Mouse (Mus musculus): ENCODE data around the gene Olfr1417. TPM values are rescaled to one million over a fixed set of nuclear protein-coding genes. Genes with fewer than 3 reads are reported as not detected.
A peak's percentile ranks its signal among the peaks of the same experiment; 100 is the strongest.

The Olfr1417 gene
- total and polyA plus RNA-seq, 2 experiments from 2014 or later: not detected

- DNase-seq (ENCODE audit: low spot score) (no peak), ATAC-seq (ENCODE audit: insufficient read depth, low read depth) (no peak)
- whole genome bisulfite sequencing: 60% methylated on average over 6 of the region's 6 CpGs
- H3K9me3 ChIP-seq (replicated peaks; ENCODE audit: control insufficient read depth, low read length): no peaks in the 10 kb centered on the region
- H3K27me3 ChIP-seq (ENCODE audit: control insufficient read depth, insufficient read depth, low read length): no peaks in the 10 kb centered on the region
- no peak overlapping the region for H3K4me3 ChIP-seq (ENCODE audit: low read depth, low read length)
- TF ChIP-seq EP300 (IDR thresholded peaks at IDR 0.05; ENCODE audit: low read depth): no peak
- no peak for TF ChIP-seq CTCF (IDR thresholded peaks at IDR 0.05; ENCODE audit: low read depth)
- no peaks in the 10 kb centered on the region for H3K4me1 ChIP-seq (ENCODE audit: control insufficient read depth, insufficient read depth)
- H3K9ac ChIP-seq (replicated peaks; ENCODE audit: low read depth, low read length): no peak overlapping the region
- H3K4me2 ChIP-seq (ENCODE audit: low read depth, low read length): no peak overlapping the region
- no peaks in the 10 kb centered on the region for H3K36me3 ChIP-seq (replicated peaks; ENCODE audit: control insufficient read depth, insufficient read depth, low read length)
- no peak overlapping the region for H3K27ac ChIP-seq (ENCODE audit: low read depth)
These were observed 17.5 kb upstream of the Olfr1417 start for GRCm38 (mm10) chr19:11856506-11856905.

DNA sequence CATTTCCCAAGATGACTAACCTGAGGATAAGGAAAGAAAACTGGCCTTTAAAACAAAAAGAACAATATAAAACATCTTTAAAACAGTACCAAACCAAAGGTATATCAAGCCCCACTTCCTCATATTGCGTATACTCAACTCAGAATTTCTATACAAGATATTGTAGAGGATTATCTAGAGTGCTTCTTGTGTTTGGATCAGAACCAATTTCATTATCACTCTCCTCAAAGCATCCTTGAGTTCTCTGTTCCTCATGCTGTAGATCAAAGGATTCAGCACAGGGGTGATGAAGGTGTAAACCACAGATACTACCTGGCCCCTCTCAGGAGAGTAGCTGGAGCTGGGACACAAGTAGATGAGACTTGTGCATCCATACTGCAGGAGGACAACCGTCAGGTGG is 15.8 kb upstream of the Olfr1417 start:
- no peak for DNase-seq (ENCODE audit: low spot score)
- no peak for ATAC-seq (ENCODE audit: insufficient read depth, low read depth)
- Histone ChIP-seq H3K9ac (replicated peaks; ENCODE audit: low read depth, low read length) (no peak overlapping the region), H3K9me3 (replicated peaks; ENCODE audit: control insufficient read depth, low read length) (no peaks in the 10 kb centered on the region), H3K27ac (ENCODE audit: low read depth) (no peak overlapping the region), H3K27me3 (ENCODE audit: control insufficient read depth, insufficient read depth, low read length) (no peaks in the 10 kb centered on the region), H3K36me3 (replicated peaks; ENCODE audit: control insufficient read depth, insufficient read depth, low read length) (no peaks in the 10 kb centered on the region), H3K4me1 (ENCODE audit: control insufficient read depth, insufficient read depth) (no peaks in the 10 kb centered on the region), H3K4me2 (ENCODE audit: low read depth, low read length) (no peak overlapping the region), H3K4me3 (ENCODE audit: low read depth, low read length) (no peak overlapping the region)
- 76% methylated on average over 2 of the region's 2 CpGs for WGBS
- no peak for TF ChIP-seq CTCF (IDR thresholded peaks at IDR 0.05; ENCODE audit: low read depth)
- TF ChIP-seq EP300 (IDR thresholded peaks at IDR 0.05; ENCODE audit: low read depth): no peak

DNA sequence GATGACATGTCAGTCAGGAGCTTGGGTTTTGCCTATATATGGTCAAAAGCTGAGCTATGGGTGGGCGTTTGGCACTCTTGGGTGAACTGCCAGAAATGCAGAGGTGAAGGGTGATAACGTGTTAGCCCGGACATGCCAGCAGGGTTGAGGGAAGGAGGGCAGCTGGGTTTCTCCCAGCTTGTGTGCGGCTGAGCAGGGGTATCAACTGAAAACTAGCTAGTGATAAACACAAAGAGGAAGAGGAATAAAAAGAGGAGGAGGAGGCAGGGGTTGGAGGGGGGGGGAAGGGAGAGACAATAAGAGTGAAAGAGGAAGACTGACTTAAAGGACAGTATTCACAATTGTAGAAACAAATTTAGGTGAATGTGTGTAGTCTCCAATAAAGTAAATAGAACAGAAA is 13.6 kb upstream of the Olfr1417 start:
- no peaks in the 10 kb centered on the region for H3K27me3 ChIP-seq (ENCODE audit: control insufficient read depth, insufficient read depth, low read length)
- no peak overlapping the region for H3K9ac ChIP-seq (replicated peaks; ENCODE audit: low read depth, low read length)
- H3K4me3 ChIP-seq (ENCODE audit: low read depth, low read length): no peak overlapping the region
- TF ChIP-seq EP300 (IDR thresholded peaks at IDR 0.05; ENCODE audit: low read depth) (no peak), CTCF (IDR thresholded peaks at IDR 0.05; ENCODE audit: low read depth) (no peak)
- no peak overlapping the region for H3K4me2 ChIP-seq (ENCODE audit: low read depth, low read length)
- no peaks in the 10 kb centered on the region for H3K9me3 ChIP-seq (replicated peaks; ENCODE audit: control insufficient read depth, low read length)
- H3K36me3 ChIP-seq (replicated peaks; ENCODE audit: control insufficient read depth, insufficient read depth, low read length): no peaks in the 10 kb centered on the region
- 16% methylated on average over 4 of the region's 4 CpGs for WGBS
- no peaks in the 10 kb centered on the region for H3K4me1 ChIP-seq (ENCODE audit: control insufficient read depth, insufficient read depth)
- H3K27ac ChIP-seq (ENCODE audit: low read depth): no peak overlapping the region
- DNase-seq (ENCODE audit: low spot score) (no peak), ATAC-seq (ENCODE audit: insufficient read depth, low read depth) (no peak)

- WGBS: 69% methylated on average over 4 of the region's 4 CpGs
- no peak for ATAC-seq (ENCODE audit: insufficient read depth, low read depth)
- no peak for DNase-seq (ENCODE audit: low spot score)
These were observed 7.3 kb upstream of the Olfr1417 start for GRCm38 (mm10) chr19:11846333-11846732.

GRCm38 (mm10) chr19:11823346-11824065 is 15.5 kb downstream of the Olfr1417 start:
- 55% methylated on average over 4 of the region's 4 CpGs for WGBS
- no peak for TF ChIP-seq CTCF (IDR thresholded peaks at IDR 0.05; ENCODE audit: low read depth)
- no peak for TF ChIP-seq EP300 (IDR thresholded peaks at IDR 0.05; ENCODE audit: low read depth)
- Histone ChIP-seq H3K9me3 (replicated peaks; ENCODE audit: control insufficient read depth, low read length) (no peaks in the 10 kb centered on the region), H3K4me1 (ENCODE audit: control insufficient read depth, insufficient read depth) (peaks cover 6% of the 10 kb centered on the region; the same call in 1 of the 2 replicates), H3K9ac (replicated peaks; ENCODE audit: low read depth, low read length) (no peak overlapping the region), H3K27me3 (ENCODE audit: control insufficient read depth, insufficient read depth, low read length) (no peaks in the 10 kb centered on the region), H3K36me3 (replicated peaks; ENCODE audit: control insufficient read depth, insufficient read depth, low read length) (no peaks in the 10 kb centered on the region), H3K4me2 (ENCODE audit: low read depth, low read length) (no peak overlapping the region), H3K27ac (ENCODE audit: low read depth) (no peak overlapping the region), H3K4me3 (ENCODE audit: low read depth, low read length) (no peak overlapping the region)
- ATAC-seq (ENCODE audit: insufficient read depth, low read depth) (no peak), DNase-seq (ENCODE audit: low spot score) (no peak)

More at GRCm38 (mm10) chr19:11846333-11846732, 7.3 kb upstream of the Olfr1417 start:
- TF ChIP-seq EP300 (IDR thresholded peaks at IDR 0.05; ENCODE audit: low read depth) (no peak), CTCF (IDR thresholded peaks at IDR 0.05; ENCODE audit: low read depth) (no peak)
- H3K4me3 ChIP-seq (ENCODE audit: low read depth, low read length): no peak overlapping the region
- H3K4me2 ChIP-seq (ENCODE audit: low read depth, low read length): no peak overlapping the region
- no peaks in the 10 kb centered on the region for H3K36me3 ChIP-seq (replicated peaks; ENCODE audit: control insufficient read depth, insufficient read depth, low read length)
- H3K27ac ChIP-seq (ENCODE audit: low read depth): no peak overlapping the region
- no peak overlapping the region for H3K9ac ChIP-seq (replicated peaks; ENCODE audit: low read depth, low read length)
- H3K27me3 ChIP-seq (ENCODE audit: control insufficient read depth, insufficient read depth, low read length): no peaks in the 10 kb centered on the region
- H3K9me3 ChIP-seq (replicated peaks; ENCODE audit: control insufficient read depth, low read length): no peaks in the 10 kb centered on the region
- no peaks in the 10 kb centered on the region for H3K4me1 ChIP-seq (ENCODE audit: control insufficient read depth, insufficient read depth)

DNA sequence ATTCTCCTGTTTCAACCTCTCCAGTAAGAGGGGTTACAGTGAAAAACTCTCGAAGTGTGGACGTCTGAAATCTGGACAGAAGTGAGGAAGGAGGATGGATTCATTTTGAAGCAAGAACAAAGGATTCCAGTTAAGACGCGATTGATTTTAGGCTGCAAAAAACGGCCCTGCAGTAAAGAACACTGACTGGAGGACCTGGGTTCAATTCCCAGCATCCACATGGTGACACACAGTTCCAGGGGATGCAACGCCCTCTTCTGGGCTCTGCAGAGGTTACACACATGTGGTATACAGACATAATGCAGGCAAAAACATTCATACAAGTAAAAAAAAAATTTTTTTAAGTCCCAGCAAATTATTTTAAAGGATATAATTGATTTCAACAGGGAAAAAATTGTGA is 18.8 kb downstream of the Olfr1417 start:
- no peak overlapping the region for H3K27ac ChIP-seq (ENCODE audit: low read depth)
- H3K9ac ChIP-seq (replicated peaks; ENCODE audit: low read depth, low read length): no peak overlapping the region
- no peaks in the 10 kb centered on the region for H3K9me3 ChIP-seq (replicated peaks; ENCODE audit: control insufficient read depth, low read length)
- peak overlapping the region; percentile 61 for H3K4me2 ChIP-seq (ENCODE audit: low read depth, low read length)
- peaks cover 6% of the 10 kb centered on the region; the same call in 1 of the 2 replicates for H3K4me1 ChIP-seq (ENCODE audit: control insufficient read depth, insufficient read depth)
- WGBS: 27% methylated on average over 6 of the region's 6 CpGs
- ATAC-seq (ENCODE audit: insufficient read depth, low read depth) (no peak), DNase-seq (ENCODE audit: low spot score) (no peak)
- no peaks in the 10 kb centered on the region for H3K36me3 ChIP-seq (replicated peaks; ENCODE audit: control insufficient read depth, insufficient read depth, low read length)
- peak overlapping the region; percentile 54 for H3K4me3 ChIP-seq (ENCODE audit: low read depth, low read length)
- H3K27me3 ChIP-seq (ENCODE audit: control insufficient read depth, insufficient read depth, low read length): no peaks in the 10 kb centered on the region
- no peak for TF ChIP-seq CTCF (IDR thresholded peaks at IDR 0.05; ENCODE audit: low read depth)
- no peak for TF ChIP-seq EP300 (IDR thresholded peaks at IDR 0.05; ENCODE audit: low read depth)
